Mouse (Mus musculus): ENCODE measurements around the gene Grin3b.

GRCm38 (mm10) chr10:79920958-79921535, 49.5 kb upstream of the Grin3b start, which contains the start of gene R3hdm4:
- TF ChIP-seq CTCF (IDR thresholded peaks at IDR 0.05; ENCODE audit: control insufficient read depth, insufficient read depth, low read length) (no peak), POLR2A (IDR thresholded peaks at IDR 0.05; ENCODE audit: borderline replicate concordance, control insufficient read depth, low read depth, low read length) (no peak)

All from bone marrow, adult 2 months (tissue).